Mouse (Mus musculus): ENCODE results near the gene Ccdc47. TPM values are rescaled to one million over a fixed set of nuclear protein-coding genes. Genes with fewer than 3 reads are reported as not detected.
"Not testable (repeated sequence)": the region's sequence is repeated elsewhere in the genome, so short reads cannot be mapped to it uniquely, and the experiment has no call there.

The Ccdc47 gene
- polyA plus RNA-seq (2012; rRNA removed) = 44.1 and 54.9 TPM in 2 replicates

- TF ChIP-seq CTCF (IDR thresholded peaks at IDR 0.05; ENCODE audit: borderline replicate concordance, extremely low read depth, insufficient read depth, insufficient read length) (no peak), POLR2A (IDR thresholded peaks at IDR 0.05; ENCODE audit: borderline replicate concordance, extremely low read depth, insufficient read depth, insufficient read length, poor library complexity, severe bottlenecking) (0 out of 2 replicates have a peak, but pooled peaks have one; percentile 10)
- peak; percentile 100 for DNase-seq (ENCODE audit: low read depth)
Measured at GRCm38 (mm10) chr11:106215927-106216729, at the start of gene Ccdc47. Ccdc47 (minus strand) TSS chr11:106216344.

- no peak for DNase-seq (ENCODE audit: low read depth)
- TF ChIP-seq POLR2A (IDR thresholded peaks at IDR 0.05; ENCODE audit: borderline replicate concordance, extremely low read depth, insufficient read depth, insufficient read length, poor library complexity, severe bottlenecking) = no peak
- no peak for TF ChIP-seq CTCF (IDR thresholded peaks at IDR 0.05; ENCODE audit: borderline replicate concordance, extremely low read depth, insufficient read depth, insufficient read length)
Measured at GRCm38 (mm10) chr11:106265570-106265969, 49.4 kb upstream of the Ccdc47 start.

- DNase-seq (ENCODE audit: low read depth) = no peak
Measured at GRCm38 (mm10) chr11:106264988-106265387, 48.8 kb upstream of the Ccdc47 start.

GRCm38 (mm10) chr11:106263963-106264362, 47.8 kb upstream of the Ccdc47 start:
- no peak for TF ChIP-seq CTCF (IDR thresholded peaks at IDR 0.05; ENCODE audit: borderline replicate concordance, extremely low read depth, insufficient read depth, insufficient read length)
- no peak for TF ChIP-seq POLR2A (IDR thresholded peaks at IDR 0.05; ENCODE audit: borderline replicate concordance, extremely low read depth, insufficient read depth, insufficient read length, poor library complexity, severe bottlenecking)
- DNase-seq (ENCODE audit: low read depth) = no peak

More at GRCm38 (mm10) chr11:106264988-106265387, 48.8 kb upstream of the Ccdc47 start:
- no peak for TF ChIP-seq POLR2A (IDR thresholded peaks at IDR 0.05; ENCODE audit: borderline replicate concordance, extremely low read depth, insufficient read depth, insufficient read length, poor library complexity, severe bottlenecking)
- TF ChIP-seq CTCF (IDR thresholded peaks at IDR 0.05; ENCODE audit: borderline replicate concordance, extremely low read depth, insufficient read depth, insufficient read length) = no peak

- TF ChIP-seq CTCF (IDR thresholded peaks at IDR 0.05; ENCODE audit: borderline replicate concordance, extremely low read depth, insufficient read depth, insufficient read length) (no peak), POLR2A (IDR thresholded peaks at IDR 0.05; ENCODE audit: borderline replicate concordance, extremely low read depth, insufficient read depth, insufficient read length, poor library complexity, severe bottlenecking) (no peak)
- DNase-seq (ENCODE audit: low read depth) = no peak
Measured at GRCm38 (mm10) chr11:106260826-106261450, 44.8 kb upstream of the Ccdc47 start.

GRCm38 (mm10) chr11:106256775-106257174, 40.6 kb upstream of the Ccdc47 start:
- TF ChIP-seq CTCF (IDR thresholded peaks at IDR 0.05; ENCODE audit: borderline replicate concordance, extremely low read depth, insufficient read depth, insufficient read length) = no peak
- TF ChIP-seq POLR2A (IDR thresholded peaks at IDR 0.05; ENCODE audit: borderline replicate concordance, extremely low read depth, insufficient read depth, insufficient read length, poor library complexity, severe bottlenecking) = no peak
- no peak for DNase-seq (ENCODE audit: low read depth)

- DNase-seq (ENCODE audit: low read depth) = peak; percentile 98
- TF ChIP-seq CTCF (IDR thresholded peaks at IDR 0.05; ENCODE audit: borderline replicate concordance, extremely low read depth, insufficient read depth, insufficient read length) (no peak), POLR2A (IDR thresholded peaks at IDR 0.05; ENCODE audit: borderline replicate concordance, extremely low read depth, insufficient read depth, insufficient read length, poor library complexity, severe bottlenecking) (peak; percentile 47; the same call in 1 of the 2 replicates)
Measured at GRCm38 (mm10) chr11:106255685-106256451, 39.7 kb upstream of the Ccdc47 start, which contains the start of the genes Ftsj3 and Psmc5. Ftsj3 (minus strand) TSS chr11:106256079. Psmc5 (plus strand) TSS chr11:106256154.

GRCm38 (mm10) chr11:106255174-106255573, 39.0 kb upstream of the Ccdc47 start:
- TF ChIP-seq CTCF (IDR thresholded peaks at IDR 0.05; ENCODE audit: borderline replicate concordance, extremely low read depth, insufficient read depth, insufficient read length) (no peak), POLR2A (IDR thresholded peaks at IDR 0.05; ENCODE audit: borderline replicate concordance, extremely low read depth, insufficient read depth, insufficient read length, poor library complexity, severe bottlenecking) (no peak)
- peak; percentile 11 for DNase-seq (ENCODE audit: low read depth)

- TF ChIP-seq CTCF (IDR thresholded peaks at IDR 0.05; ENCODE audit: borderline replicate concordance, extremely low read depth, insufficient read depth, insufficient read length) = no peak
- TF ChIP-seq POLR2A (IDR thresholded peaks at IDR 0.05; ENCODE audit: borderline replicate concordance, extremely low read depth, insufficient read depth, insufficient read length, poor library complexity, severe bottlenecking) = no peak
- DNase-seq (ENCODE audit: low read depth) = no peak
Measured at GRCm38 (mm10) chr11:106254767-106255166, 38.6 kb upstream of the Ccdc47 start.

GRCm38 (mm10) chr11:106249326-106249725, 33.2 kb upstream of the Ccdc47 start:
- no peak for TF ChIP-seq CTCF (IDR thresholded peaks at IDR 0.05; ENCODE audit: borderline replicate concordance, extremely low read depth, insufficient read depth, insufficient read length)
- TF ChIP-seq POLR2A (IDR thresholded peaks at IDR 0.05; ENCODE audit: borderline replicate concordance, extremely low read depth, insufficient read depth, insufficient read length, poor library complexity, severe bottlenecking) = no peak
- DNase-seq (ENCODE audit: low read depth) = no peak

GRCm38 (mm10) chr11:106246834-106247233, 30.7 kb upstream of the Ccdc47 start:
- peak; percentile 21 for DNase-seq (ENCODE audit: low read depth)
- TF ChIP-seq CTCF (IDR thresholded peaks at IDR 0.05; ENCODE audit: borderline replicate concordance, extremely low read depth, insufficient read depth, insufficient read length) (peak; percentile 40; the same call in 1 of the 2 replicates), POLR2A (IDR thresholded peaks at IDR 0.05; ENCODE audit: borderline replicate concordance, extremely low read depth, insufficient read depth, insufficient read length, poor library complexity, severe bottlenecking) (no peak)

- DNase-seq (ENCODE audit: low read depth) = not testable (repeated sequence)
Measured at GRCm38 (mm10) chr11:106233978-106234377, 17.8 kb upstream of the Ccdc47 start.
